Mouse (Mus musculus): Measurements from ENCODE around the gene Pfdn5.

The Pfdn5 gene

DNA sequence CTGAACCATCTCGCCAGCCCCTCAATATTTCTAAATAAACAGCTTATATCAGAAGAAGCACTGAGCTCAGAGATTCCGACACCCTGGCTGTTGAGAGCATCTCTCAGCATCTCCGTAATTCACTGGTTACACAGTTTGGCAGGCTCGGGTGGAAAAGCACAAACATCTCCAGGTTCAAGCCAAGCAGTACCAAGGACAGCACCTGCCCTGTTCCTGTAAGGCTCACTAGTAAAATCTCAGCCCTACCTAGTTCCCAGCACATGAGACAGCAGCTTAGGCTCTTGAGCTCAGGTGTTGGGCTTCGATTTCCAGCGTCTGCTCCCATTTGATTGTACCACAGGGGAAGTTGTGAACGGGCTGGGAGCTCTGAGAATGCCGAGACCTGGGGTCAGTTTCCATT lies 9.3 kb downstream of the Pfdn5 start:
- in situ Hi-C loops (cut with MboI, MseI) = loop anchor here (5.0 kb wide), 1 partner anchor 92 kb away; no protein-coding TSS in a partner anchor

DNA sequence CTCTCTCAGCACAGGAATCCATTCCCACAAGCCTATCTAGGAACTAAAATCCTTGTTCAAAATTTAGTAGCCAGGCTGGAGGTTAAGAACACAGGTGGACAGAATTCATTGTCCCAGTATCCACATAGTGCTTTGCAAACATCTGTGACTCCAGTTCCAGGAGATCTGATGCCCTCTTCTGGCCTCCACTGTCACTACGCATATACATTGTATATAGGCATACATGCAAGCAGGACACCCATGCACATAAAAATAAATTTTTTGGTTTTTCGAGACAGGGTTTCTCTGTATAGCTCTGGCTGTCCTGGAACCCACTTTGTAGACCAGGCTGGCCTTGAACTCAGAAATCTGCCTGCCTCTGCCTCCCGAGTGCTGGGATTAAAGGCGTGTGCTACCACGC lies 10.0 kb downstream of the Pfdn5 start:
- in situ Hi-C loops (cut with MboI, MseI) = loop anchor here (5.0 kb wide), 1 partner anchor 91 kb away; no protein-coding TSS in a partner anchor

DNA sequence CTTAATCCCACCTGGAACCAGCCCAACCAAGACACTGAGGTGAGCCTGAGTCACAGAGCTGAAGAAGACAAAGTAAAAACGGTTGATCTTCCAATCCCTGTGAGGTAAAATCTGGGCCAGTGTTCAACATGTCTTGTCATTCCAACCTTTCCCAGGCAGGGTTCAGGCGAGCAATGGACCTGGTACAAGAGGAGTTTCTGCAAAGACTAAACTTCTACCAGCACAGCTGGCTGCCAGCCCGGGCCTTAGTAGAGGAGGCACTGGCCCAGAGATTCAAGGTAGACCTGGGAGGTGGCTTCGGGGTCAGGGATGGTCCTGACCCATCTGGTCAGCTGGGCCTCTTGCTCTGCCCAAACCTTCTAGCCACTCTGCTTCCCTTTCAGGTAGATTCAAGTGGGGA lies 11.0 kb downstream of the Pfdn5 start:
- in situ Hi-C loops (cut with MboI, MseI) = loop anchor here (5.0 kb wide), 1 partner anchor 90 kb away; no protein-coding TSS in a partner anchor

DNA sequence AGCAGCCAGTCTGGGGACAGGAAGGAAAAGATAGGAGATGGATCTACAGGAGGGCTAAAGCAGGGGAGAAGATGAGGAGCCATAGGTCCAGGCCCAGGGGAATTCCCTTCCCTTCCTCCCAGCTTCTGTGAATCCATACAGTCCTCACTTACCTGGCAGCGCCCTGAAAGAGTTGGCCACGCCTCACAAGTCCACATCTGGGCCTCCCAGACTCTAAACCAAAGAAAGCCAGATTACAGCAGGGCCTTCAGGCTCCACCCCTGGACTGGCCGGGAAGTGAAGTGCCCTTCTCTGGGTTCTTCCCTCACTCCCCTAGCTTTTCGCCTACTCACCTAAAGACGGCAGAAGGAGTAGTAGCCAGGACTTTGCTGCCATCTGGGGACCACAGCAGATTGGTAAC lies 13.7 kb downstream of the Pfdn5 start:
- in situ Hi-C loops (cut with MboI, MseI) = loop anchor here (5.0 to 10.0 kb wide), 2 partner anchors 88 to 1115 kb away; partner anchors contain the start of gene Nckap1l

DNA sequence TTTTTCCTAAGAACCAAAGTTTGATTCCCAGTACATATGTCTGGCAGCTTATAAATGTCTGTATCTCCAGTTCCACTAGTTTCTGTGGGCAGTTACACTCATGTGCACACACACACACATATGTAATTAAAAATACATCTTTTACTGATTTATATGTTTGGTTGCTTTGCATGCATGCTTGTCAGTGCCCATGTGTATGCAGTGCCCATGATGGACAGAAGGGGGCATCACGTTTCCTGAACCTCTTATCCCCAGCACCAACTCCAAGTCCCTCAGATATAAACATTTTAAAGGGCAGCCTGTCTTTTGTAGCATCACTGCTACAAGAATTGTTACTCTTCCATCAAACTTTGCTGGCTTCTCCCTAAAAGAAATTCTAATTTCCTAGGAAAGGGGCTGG lies 15.7 kb downstream of the Pfdn5 start:
- in situ Hi-C loops (cut with MboI, MseI) = loop anchor here (10.0 kb wide), 1 partner anchor 1113 kb away; the partner anchor contains the start of gene Nckap1l

DNA sequence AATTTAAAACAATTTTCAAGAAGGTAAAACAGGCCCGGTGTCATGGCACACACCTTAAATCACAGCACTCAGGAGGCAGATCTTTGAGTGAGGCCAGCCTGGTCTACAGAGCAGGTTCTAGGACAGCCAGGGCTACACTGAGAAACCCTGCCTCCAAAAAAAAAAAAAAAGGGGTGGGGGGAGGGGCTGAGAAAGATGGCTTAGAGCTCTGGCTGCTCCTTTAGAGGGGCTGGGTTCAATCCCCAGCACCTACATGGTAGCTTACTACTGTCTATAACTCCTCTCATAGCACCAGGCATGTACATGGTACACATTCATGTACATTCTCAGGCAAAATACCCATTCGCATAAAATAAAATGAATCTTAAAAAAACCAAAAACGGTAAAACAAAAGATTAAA lies 18.6 kb downstream of the Pfdn5 start:
- in situ Hi-C loops (cut with MboI, MseI) = loop anchor here (10.0 kb wide), 1 partner anchor 1110 kb away; the partner anchor contains the start of gene Nckap1l

DNA sequence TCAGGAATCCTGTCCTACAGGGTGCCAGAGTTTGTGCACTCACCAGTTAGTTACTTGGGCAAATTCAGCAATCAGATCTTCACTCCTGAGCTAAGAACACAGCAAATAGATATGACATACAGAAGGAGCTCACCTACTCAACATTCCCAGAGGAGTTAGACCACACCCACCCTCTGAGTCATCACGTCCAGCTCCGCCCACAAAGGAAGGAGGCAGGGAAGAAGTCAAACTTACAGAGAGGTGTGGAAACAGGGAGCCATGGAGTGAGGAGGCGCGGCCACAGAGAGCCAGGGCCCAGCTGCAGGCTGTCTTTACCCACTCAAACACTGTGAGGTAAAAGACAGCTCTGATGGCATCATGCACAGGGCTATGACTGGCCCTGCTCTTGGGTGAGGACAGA lies 20.5 kb downstream of the Pfdn5 start:
- in situ Hi-C loops (cut with MboI, MseI) = loop anchor here (10.0 kb wide), 1 partner anchor 1108 kb away; the partner anchor contains the start of gene Nckap1l

DNA sequence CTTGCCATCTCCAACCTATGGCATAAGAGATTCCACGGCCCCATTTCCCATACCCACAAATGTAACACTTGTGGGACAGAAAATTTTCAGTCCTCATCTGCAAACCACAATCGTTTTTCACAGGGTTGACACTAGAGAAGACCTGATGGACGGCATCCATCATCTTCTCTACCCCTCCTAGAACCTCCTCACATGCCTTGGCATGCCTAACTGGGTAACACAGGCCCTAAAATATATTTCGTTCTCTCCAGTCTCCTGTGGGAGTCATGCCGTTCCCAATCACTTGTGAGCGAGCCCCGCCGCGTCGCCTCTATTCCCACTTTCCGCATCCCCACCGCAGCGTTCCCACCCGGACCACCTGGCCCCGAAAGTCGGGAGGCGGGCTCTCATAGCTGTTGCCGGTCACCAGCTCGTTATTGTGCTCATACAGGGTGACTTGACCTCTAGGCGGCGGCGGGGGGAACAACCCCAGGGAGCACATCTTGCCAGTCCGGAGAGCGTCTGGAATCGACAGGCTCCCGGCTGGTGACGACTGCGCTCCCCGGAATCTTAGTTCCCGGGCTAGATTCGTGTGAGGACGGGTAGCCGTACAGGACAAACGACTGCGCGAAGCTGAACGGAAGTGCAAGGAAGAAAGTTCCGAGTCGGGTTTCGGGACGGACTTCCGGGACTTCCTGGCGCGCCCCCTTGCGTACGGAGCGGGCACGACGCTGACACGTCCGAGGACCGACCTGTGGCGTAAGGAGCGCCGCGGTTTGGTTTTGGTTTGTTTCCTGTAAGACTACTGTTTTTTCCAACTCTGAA lies 24.4 kb downstream of the Pfdn5 start, which contains the start of gene Aaas:
Aaas (minus strand) TSS at position 634 of the 804 bp plus-strand sequence.
- in situ Hi-C loops (cut with MboI, MseI) = no loop called here

DNA sequence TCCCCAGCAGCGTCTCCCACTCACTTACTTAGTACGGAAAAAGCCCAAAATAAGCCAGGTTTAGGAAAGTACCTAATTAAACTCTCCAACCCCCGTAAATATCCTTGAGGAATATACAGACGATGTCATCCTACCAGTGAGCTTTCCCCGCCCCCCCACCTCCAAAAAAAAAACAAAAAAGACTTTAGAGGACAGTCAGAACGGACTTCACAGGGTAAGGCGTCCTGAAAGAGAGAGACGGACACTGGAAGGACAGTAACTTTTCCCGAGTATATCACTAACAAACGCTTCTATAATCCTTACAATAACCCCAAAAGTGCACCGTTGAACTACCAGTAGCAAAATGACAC lies 25.0 kb downstream of the Pfdn5 start:
- in situ Hi-C loops (cut with MboI, MseI) = no loop called here

DNA sequence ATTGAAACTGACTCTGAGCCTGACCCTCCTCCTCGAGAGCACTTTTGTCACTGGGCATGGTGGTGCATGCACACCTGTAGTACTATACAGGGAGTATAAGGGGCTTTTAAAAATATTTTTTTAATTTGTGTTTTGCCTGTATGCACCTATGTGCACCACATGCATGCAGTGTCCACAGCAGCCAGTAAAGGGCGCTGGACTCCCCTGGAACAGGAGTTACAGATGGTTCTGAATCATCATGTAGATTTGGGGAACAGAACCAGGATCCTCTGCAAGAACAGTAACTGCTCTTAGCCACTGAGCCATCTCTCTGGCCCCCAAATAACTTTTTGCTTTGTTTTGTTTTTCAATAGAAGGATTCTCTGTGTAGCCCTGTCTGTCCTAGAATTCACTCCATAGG lies 26.3 kb downstream of the Pfdn5 start:
- in situ Hi-C loops (cut with MboI, MseI) = no loop called here

DNA sequence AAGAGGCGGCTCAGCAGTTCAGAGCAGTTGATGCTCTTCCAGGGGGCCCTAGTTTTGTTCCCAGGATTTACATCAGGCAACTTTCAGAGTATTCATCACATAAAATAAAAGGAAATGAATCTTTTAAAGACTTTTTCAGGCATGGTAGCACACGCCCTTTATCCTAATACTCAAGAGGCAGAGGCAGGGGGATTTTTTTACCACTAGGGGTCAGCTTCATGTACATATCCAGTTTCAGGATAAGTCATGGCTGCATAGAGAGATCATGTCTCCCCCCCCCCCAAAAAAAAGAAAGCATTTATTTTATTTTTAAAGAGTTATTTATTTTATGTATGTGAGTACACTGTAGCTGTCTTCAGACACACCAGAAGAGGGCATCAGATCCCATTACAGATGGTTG lies 28.1 kb downstream of the Pfdn5 start:
- in situ Hi-C loops (cut with MboI, MseI) = no loop called here

DNA sequence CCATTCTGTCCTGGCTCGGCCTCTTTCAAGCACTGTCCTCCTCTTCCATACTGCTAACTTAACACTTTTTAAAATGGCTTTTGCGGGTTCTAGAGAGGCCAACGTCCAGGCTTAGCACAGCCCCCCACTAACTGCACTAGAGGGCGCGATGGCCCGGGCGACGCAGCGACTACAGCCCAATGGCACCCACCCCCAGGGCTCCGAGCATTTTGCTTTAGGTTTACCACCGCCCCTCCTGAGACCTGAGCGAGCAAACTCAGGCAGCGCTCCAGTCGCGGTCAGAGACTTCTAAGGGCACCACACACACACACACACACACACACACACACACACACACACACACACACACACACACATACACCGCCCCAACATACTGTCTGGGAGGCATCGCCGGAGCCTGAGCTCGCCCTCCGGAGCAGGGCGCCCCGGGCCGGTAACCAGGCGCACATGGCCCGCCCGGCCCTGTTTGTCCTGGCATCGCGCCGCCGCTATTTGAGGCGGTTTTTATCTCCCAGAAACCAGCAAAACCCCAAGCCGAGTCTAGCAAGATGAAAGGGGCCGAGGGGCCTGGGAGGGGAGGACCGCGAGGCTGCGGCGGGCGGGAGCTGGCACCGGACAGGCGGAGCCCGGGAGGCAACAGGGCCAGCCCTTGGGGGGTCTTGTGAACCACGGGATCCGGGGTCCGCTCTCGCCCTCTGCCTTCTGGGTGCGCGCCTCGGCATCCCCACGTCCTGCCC lies 29.4 kb downstream of the Pfdn5 start:
- in situ Hi-C loops (cut with MboI, MseI) = no loop called here

DNA sequence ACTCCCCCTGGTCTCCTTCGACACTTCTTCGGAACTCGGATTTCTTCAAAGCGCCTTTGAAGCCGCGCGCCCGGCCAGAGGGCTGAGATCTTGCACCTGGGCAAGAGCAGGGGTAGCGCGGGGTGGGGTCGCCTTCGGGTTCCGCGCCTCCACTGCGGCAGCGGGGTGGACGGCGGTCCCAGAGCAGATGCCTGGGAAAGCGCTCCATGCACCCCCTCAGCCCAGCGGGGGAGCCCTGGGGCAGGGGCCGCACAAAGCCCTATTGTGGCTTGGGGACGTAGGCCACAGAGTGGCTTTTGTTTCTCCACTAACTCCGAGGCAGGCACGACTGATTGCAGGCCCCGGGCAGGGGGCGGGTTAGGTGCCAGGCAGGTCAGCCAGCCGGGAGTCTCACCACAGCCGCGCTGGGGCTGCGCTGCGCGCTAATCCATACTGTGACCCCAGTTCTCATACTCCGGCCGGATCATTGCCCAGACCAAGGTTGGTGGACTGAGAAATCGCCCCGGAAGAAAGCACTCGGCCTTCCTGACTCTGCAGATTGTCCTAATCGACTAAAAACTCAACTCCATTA lies 30.0 kb downstream of the Pfdn5 start:
- in situ Hi-C loops (cut with MboI, MseI) = no loop called here

DNA sequence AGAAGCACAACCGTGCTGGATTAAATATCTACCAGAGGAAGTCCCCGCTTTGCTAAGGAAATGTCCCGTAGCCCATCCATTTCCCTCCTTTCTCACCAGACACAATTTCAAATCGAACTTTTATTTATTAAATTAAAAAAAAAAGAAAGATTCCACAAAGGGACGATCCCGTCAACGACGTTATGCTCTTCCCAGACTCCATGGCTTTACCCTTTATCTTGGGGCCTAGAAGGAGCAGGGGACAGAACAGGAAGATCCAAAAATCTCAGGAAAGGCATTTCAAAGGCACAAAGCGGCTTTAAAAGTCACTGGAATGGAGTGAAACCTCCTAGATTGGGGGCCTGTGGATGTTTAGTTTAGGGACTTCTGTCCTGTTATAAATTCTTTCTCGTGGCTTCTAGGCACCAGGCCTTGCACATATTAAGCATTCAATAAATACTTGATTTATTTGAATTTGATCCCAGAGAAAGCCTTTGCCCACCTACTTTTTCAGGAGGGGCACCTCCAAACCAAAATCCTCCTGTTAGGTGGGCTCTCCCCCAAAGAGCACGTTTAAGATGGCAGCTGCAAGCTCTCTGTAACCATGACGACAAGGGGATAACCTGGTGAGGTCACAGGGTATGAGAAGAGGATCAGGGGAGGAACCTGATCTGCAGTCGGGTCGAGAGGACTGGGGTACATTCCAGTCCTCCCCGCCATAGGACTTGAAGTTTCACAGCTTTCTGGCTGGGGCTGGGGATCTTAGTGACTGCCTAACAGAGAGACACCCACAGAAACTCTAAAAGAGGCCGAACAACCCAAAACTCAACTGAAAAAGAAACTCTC lies 30.8 kb downstream of the Pfdn5 start:
- in situ Hi-C loops (cut with MboI, MseI) = no loop called here

DNA sequence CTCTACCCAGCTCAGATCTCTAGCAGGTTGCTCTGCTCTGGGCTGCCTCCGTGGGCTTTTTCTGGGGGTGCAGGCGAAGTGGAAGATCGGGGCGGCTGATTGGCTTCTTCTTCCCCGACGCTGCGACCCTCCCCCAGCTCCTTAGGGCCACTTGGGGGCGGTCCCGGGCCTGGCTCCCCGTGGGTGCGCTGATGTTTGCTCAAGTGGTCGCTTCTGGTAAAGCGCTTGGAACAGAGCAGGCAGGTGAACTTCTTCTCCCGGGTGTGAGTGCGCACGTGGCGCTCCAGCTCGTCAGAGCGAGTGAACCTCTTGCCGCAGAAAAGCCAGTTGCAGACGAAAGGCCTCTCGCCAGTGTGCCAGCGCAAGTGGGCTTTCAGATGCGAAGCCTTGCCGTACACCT lies 32.2 kb downstream of the Pfdn5 start:
- in situ Hi-C loops (cut with MboI, MseI) = no loop called here

DNA sequence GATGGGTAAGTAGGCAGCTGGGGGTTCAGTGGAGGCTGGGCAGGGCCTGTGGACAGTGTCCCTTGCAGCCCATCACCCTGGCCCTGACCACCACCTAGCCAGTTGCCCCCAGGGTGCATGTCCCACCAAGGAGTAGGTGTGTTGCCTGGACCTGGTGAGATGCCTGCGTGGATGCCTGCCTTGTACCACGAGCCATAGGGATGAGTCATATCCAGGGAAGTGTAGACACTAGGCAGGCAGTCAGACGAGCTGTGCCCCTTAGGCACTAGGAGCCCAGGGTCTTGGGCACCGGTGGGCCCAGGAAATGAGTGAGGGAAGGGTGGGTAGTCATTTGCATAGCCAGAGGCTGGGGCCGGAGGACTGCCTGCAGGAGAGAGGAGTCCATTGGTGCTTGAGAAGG lies 32.9 kb downstream of the Pfdn5 start:
- in situ Hi-C loops (cut with MboI, MseI) = no loop called here

DNA sequence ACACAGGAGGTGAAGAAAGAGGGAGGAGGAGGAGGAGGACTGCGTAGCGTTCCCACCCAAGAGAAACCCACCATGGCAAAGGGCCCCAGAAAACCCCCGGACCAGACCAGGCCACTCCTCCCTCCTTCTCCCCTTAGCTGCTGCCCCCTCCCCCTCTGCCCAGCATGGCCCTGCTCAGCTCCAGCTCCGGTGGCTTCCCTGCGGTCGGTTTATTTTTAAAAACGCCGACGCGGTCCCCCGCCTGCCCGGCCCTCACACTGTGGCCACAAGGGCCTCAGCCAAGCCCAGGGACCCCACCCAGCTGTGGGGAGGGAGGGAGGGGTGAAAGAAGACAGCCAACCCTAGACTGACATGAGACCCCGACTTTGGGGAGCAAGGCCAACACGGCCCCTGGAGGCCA lies 36.7 kb downstream of the Pfdn5 start:
- in situ Hi-C loops (cut with MboI, MseI) = no loop called here

DNA sequence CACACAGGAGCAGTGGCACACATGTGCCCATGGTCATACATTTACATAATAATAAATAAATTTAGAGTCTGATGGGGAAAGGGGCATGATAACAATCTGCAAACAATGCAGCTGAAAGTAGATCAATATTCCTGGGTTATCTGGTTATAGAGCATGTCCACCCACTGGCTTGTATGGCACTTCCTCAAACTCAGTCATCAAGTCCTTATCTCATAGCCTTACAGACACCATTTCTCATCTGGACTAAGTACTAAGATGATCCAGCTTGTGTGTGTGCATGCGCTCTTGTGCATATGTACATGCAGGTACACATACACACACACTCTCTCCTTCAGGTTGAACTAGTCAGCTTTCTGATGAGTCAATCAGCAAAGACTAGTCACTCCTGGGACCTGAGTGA lies 38.8 kb downstream of the Pfdn5 start:
- in situ Hi-C loops (cut with MboI, MseI) = loop anchor here (5.0 kb wide), 1 partner anchor 78 kb away; no protein-coding TSS in a partner anchor

DNA sequence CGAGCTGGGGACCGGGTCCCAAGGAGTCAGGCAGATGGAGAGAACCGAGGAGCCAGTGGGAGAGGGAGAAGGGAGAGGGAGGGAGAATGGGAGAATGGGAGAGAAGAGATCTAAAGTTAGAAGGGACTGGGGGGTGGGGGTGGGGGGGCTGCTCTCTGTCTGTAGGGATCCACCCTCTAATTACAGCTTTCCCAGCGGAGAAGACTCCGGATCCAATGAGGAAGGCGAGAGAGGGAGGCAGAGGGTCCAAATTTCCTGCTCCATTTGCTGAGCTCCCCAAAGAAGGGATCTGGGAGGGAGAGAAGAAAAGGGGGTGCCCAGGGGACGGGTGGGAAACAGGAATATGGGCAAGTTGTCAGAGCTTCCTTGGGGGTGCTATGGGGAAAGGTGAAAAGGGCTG lies 40.3 kb downstream of the Pfdn5 start:
- in situ Hi-C loops (cut with MboI, MseI) = loop anchor here (5.0 kb wide), 1 partner anchor 76 kb away; no protein-coding TSS in a partner anchor

DNA sequence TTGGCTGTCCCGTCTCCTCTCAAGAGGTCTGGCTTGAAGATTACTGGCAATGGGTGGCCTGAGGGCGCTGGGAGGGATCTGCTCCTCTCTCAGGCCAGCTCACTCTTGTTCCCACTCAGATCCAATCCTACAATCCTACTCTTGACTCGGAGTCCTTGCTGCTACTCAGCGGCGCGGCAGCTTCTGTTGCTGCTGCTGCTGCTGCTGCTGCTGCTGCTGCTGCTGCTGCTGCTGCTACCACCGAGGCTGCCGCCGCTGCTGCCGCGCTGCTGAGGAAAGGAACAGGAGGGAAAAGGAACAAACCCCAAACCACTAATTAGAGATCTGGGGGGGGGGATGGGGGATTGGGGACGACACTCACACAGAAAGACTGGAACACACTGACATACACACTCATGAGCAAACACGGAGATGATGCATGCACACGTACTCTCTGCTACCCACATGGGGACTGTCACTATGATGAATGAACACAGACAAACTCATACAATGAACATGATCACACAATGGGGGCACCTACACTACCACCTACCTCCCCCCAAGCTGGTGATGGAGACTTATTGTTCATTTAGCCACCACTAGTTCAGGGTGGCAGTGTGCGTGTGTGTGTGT lies 40.9 kb downstream of the Pfdn5 start, which contains the start of gene Sp7:
Sp7 (minus strand) TSS at position 450 of the 612 bp plus-strand sequence.
- in situ Hi-C loops (cut with MboI, MseI) = loop anchor here (5.0 kb wide), 1 partner anchor 75 kb away; no protein-coding TSS in a partner anchor

DNA sequence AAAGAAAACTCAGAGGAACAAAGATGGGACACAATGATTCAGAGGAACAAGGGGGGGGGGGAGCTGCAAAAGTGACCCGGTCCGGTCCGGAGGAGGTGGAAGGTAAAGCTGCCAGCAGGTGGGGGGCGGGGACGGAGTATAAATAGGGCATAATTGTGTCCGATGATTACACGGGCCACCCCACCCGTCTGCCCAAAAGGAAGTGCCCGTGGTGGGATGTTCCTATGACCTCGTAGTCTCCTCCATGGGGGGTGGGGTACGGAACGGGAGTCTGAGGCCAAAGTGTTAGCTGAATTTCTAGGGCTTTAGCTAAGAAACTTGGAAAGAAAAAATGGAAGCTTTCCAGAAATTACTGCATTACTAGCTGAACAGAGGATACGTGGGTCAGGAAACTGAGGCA lies 44.1 kb downstream of the Pfdn5 start:
- in situ Hi-C loops (cut with MboI, MseI) = loop anchor here (5.0 kb wide), 1 partner anchor 72 kb away; no protein-coding TSS in a partner anchor

All from regulatory T cell (primary cell).